Mouse (Mus musculus): ENCODE results near the gene Itga1. TPM values are rescaled to one million over a fixed set of nuclear protein-coding genes. Genes with fewer than 3 reads are reported as not detected.

The Itga1 gene
- polyA plus RNA-seq, 1 experiment from 2014 or later, result 15.8 TPM

DNA sequence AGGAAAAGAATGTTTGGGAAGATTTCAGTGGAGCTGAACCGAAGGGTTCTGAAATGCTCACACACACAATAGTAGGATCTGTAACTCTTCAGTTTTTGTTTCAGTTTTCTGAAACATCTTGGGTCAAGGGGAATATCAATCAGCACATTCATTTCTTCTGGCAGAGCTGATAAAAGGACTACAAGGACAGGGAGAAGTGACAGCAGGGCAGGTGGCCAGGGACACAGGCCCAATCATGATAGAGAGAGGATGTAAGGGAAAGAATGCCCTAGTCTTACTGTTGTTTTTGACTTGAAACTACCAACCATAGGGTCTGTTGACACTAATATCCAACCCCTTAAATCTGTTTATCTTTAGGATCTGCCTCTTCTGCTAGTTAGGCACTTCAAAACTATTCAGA is 22.8 kb upstream of the Itga1 start:
- Histone ChIP-seq H3K27ac (no peak overlapping the region), H3K4me3 (no peak overlapping the region), H3K27me3 (ENCODE audit: insufficient read depth, poor library complexity, severe bottlenecking) (no peaks in the 10 kb centered on the region), H3K4me1 (peaks cover 2% of the 10 kb centered on the region; the same call in 1 of the 2 replicates), H3K36me3 (no peaks in the 10 kb centered on the region), H3K9me3 (no peaks in the 10 kb centered on the region)
- 45% methylated on average over 1 of the region's 1 CpGs for WGBS
- no peak for DNase-seq (ENCODE audit: low spot score)

DNA sequence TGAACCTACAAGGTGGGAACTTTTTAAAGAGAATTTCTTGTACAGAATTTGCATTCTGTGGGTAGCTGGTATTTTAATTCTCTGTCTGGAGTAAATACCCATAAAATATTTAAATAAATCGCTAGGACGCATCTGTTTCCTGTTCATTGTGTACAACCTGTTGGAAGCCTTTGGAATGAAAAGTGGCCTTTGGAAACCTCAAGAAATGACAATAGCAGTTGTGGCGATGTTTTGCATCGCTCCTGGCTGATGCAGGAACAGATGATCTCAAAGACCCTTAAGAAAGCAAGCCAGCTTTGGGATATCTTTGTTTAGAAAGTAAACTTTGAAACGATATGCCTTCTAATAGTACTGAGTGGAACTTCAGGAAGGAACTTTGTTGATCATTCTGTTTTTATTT is 17.0 kb upstream of the Itga1 start:
- 66% methylated on average over 5 of the region's 5 CpGs for WGBS
- Histone ChIP-seq H3K4me1 (no peaks in the 10 kb centered on the region), H3K27me3 (ENCODE audit: insufficient read depth, poor library complexity, severe bottlenecking) (no peaks in the 10 kb centered on the region), H3K4me3 (no peak overlapping the region), H3K9me3 (no peaks in the 10 kb centered on the region), H3K27ac (no peak overlapping the region), H3K36me3 (no peaks in the 10 kb centered on the region)
- no peak for DNase-seq (ENCODE audit: low spot score)

- no peak overlapping the region for H3K27ac ChIP-seq
- WGBS, result 86% methylated on average over 3 of the region's 3 CpGs
- H3K4me1 ChIP-seq, result no peaks in the 10 kb centered on the region
- no peak overlapping the region for H3K4me3 ChIP-seq
- H3K36me3 ChIP-seq, result no peaks in the 10 kb centered on the region
- no peaks in the 10 kb centered on the region for H3K9me3 ChIP-seq
- DNase-seq (ENCODE audit: low spot score), result no peak
- H3K27me3 ChIP-seq (ENCODE audit: insufficient read depth, poor library complexity, severe bottlenecking), result no peaks in the 10 kb centered on the region
Observed at GRCm38 (mm10) chr13:115118195-115118594, 16.4 kb upstream of the Itga1 start.

DNA sequence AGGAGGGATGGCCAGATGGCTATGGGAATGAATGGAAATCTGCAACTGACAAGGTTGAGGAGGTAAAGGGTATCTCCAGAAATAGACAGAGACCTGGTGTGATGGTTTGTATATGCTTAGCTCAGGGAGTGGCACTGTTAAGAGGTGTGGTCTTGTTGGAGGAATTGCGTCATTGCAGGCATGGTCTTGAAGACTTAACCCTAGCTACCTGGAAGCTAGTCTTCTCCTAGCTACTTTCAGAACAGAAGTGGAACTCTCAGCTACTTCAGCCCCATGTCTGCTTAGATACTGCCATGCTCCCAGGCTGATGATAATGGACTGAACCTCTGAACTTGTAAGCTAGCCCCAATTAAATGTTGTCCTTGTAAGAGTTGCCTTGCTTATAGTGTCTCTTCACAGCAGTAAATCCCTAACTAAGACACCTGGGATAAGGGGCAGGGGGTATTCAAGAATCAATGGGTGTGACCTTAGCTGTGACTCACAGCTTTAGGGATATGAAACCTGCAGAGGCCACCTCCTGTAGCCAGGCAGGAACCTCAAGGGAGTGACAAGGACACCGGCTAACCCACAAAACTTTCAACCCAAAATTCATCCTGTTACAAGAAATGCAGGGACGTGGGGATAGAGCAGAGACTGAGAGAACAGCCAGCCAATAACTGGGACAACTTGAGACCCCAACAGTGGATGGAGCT is 15.3 kb upstream of the Itga1 start:
- no peaks in the 10 kb centered on the region for H3K4me1 ChIP-seq
- no peaks in the 10 kb centered on the region for H3K27me3 ChIP-seq (ENCODE audit: insufficient read depth, poor library complexity, severe bottlenecking)
- H3K36me3 ChIP-seq, result no peaks in the 10 kb centered on the region
- no peak overlapping the region for H3K27ac ChIP-seq
- no peak overlapping the region for H3K4me3 ChIP-seq
- 74% methylated on average over 3 of the region's 3 CpGs for WGBS
- DNase-seq (ENCODE audit: low spot score), result no peak
- H3K9me3 ChIP-seq, result no peaks in the 10 kb centered on the region

- no peaks in the 10 kb centered on the region for H3K9me3 ChIP-seq
- no peaks in the 10 kb centered on the region for H3K27me3 ChIP-seq (ENCODE audit: insufficient read depth, poor library complexity, severe bottlenecking)
- 79% methylated on average over 4 of the region's 4 CpGs for WGBS
- no peaks in the 10 kb centered on the region for H3K36me3 ChIP-seq
- DNase-seq (ENCODE audit: low spot score), result no peak
- H3K4me3 ChIP-seq, result no peak overlapping the region
- H3K4me1 ChIP-seq, result no peaks in the 10 kb centered on the region
- H3K27ac ChIP-seq, result no peak overlapping the region
Observed at GRCm38 (mm10) chr13:115109628-115110027, 7.9 kb upstream of the Itga1 start.

GRCm38 (mm10) chr13:115107436-115107835 is 5.7 kb upstream of the Itga1 start:
- Histone ChIP-seq H3K27ac (no peak overlapping the region), H3K4me3 (no peak overlapping the region), H3K4me1 (no peaks in the 10 kb centered on the region), H3K27me3 (ENCODE audit: insufficient read depth, poor library complexity, severe bottlenecking) (no peaks in the 10 kb centered on the region), H3K9me3 (0 out of 2 replicates have a peak, but pooled peaks cover 3% of the 10 kb centered on the region), H3K36me3 (no peaks in the 10 kb centered on the region)
- DNase-seq (ENCODE audit: low spot score), result peak; percentile 74
- WGBS, result 72% methylated on average over 8 of the region's 8 CpGs

DNA sequence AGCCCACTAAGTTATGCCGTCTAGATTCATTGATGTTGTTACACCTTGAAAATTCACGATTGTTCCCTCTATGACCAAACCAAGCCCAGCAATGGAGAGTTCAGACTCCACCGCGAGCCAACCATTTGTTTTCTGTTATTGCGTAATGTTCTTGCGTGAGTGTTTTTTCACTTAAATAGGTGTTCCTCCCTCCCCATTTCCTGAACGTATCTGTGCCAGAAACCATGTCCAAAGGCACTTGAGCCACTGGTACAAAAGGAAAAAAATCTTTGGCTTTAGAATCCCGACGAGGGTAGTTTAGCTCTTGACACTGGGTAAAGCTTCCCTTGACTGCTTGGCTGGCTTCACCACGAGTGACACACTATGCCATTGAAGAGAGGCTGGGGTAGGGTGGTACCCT is 4.4 kb upstream of the Itga1 start:
- 84% methylated on average over 10 of the region's 10 CpGs for WGBS
- Histone ChIP-seq H3K4me3 (no peak overlapping the region), H3K9me3 (0 out of 2 replicates have a peak, but pooled peaks cover 3% of the 10 kb centered on the region), H3K36me3 (no peaks in the 10 kb centered on the region), H3K27me3 (ENCODE audit: insufficient read depth, poor library complexity, severe bottlenecking) (no peaks in the 10 kb centered on the region), H3K4me1 (no peaks in the 10 kb centered on the region), H3K27ac (no peak overlapping the region)
- DNase-seq (ENCODE audit: low spot score), result no peak

DNA sequence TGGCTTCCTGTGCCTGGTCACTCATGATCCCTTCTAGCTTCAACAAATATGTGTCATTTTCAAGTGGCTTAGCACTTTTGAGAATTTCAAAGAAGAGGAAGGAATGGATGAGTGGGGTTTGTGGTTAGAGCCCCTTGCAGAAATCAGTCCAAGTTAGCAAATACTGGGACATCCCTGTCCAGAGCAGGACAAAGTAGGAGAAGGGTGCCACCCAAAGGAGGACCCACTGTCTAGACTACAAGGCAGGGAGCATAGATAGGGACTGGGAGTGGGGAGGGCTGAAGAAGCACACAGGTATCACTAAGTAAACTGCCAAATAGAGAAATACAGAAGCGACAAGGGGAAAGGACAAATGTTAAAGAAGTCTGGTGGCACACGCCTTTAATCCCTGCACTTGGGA is 990 bp upstream of the Itga1 start:
- no peak overlapping the region for H3K27ac ChIP-seq
- H3K9me3 ChIP-seq, result 0 out of 2 replicates have a peak, but pooled peaks cover 3% of the 10 kb centered on the region
- no peaks in the 10 kb centered on the region for H3K36me3 ChIP-seq
- 85% methylated on average over 2 of the region's 2 CpGs for WGBS
- H3K27me3 ChIP-seq (ENCODE audit: insufficient read depth, poor library complexity, severe bottlenecking), result no peaks in the 10 kb centered on the region
- H3K4me3 ChIP-seq, result peak overlapping the region; percentile 68; the same call in 1 of the 2 replicates
- no peaks in the 10 kb centered on the region for H3K4me1 ChIP-seq
- no peak for DNase-seq (ENCODE audit: low spot score)

DNA sequence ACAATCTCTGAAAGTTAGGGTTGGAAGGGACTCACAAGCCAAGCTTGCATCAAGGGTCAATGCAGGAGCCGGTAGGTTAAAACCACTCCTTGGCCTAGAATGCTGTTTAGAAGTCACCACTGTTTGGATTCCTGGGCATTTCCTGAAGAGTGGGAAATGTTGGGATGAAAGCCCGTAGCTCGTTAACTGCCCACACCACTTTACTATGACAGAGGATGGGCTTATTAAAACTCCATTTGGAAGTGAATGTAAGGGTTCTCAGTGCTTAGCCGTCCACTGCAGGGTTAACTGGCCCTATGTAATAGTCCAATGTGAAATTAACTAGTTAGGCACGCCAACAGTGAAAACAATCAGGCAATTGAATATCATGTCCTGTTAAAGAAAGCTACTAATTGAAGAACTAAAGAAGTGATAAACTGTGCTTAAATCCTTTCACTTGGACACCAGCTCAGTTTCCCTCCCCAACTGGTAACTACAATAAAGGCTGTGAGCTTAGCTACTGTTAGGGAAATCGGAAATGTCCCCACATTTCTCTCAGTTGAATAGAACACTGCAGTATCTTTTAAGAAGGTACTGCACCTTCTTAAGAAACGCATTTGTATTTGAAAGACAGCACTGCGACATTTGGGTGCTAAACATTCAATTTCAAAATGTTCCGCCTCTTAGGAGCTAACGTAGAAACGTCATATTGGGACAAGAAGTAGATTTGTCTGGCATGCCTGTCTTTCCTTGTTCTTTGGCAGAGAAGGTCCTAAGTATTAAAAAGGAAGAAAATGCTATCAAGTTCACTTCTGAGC is 1.2 kb downstream of the Itga1 start:
- no peak for DNase-seq (ENCODE audit: low spot score)
- H3K27me3 ChIP-seq (ENCODE audit: insufficient read depth, poor library complexity, severe bottlenecking), result no peaks in the 10 kb centered on the region
- H3K9me3 ChIP-seq, result 0 out of 2 replicates have a peak, but pooled peaks cover 3% of the 10 kb centered on the region
- H3K36me3 ChIP-seq, result no peaks in the 10 kb centered on the region
- H3K4me3 ChIP-seq, result peak overlapping the region; percentile 68
- peak overlapping the region; percentile 91 for H3K27ac ChIP-seq
- WGBS, result 25% methylated on average over 11 of the region's 11 CpGs
- H3K4me1 ChIP-seq, result no peaks in the 10 kb centered on the region

GRCm38 (mm10) chr13:115099381-115099780 is 2.4 kb downstream of the Itga1 start:
- no peak overlapping the region for H3K27ac ChIP-seq
- DNase-seq (ENCODE audit: low spot score), result no peak
- H3K4me3 ChIP-seq, result peak overlapping the region; percentile 68; the same call in 1 of the 2 replicates
- WGBS, result 82% methylated on average over 9 of the region's 9 CpGs
- no peaks in the 10 kb centered on the region for H3K4me1 ChIP-seq
- H3K36me3 ChIP-seq, result no peaks in the 10 kb centered on the region
- H3K27me3 ChIP-seq (ENCODE audit: insufficient read depth, poor library complexity, severe bottlenecking), result no peaks in the 10 kb centered on the region
- 0 out of 2 replicates have a peak, but pooled peaks cover 3% of the 10 kb centered on the region for H3K9me3 ChIP-seq

DNA sequence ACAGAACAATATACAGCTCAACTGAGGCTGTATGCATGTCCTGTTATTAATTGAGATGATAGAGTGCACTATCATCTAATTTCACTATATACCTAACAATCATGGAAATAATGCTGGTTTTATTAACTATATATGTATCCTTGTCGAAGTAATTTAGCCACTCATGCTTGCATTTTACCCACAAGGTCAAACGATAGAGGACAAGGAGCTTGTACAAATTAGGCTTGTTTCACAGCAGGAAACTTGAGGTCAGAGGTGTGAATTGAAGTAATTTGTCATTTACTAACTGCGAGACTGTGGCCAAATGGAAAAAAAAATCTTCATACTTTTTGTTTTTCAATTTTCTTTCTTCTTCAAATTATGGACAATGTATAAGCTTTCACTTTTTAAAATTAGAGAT is 3.5 kb downstream of the Itga1 start:
- Histone ChIP-seq H3K27me3 (ENCODE audit: insufficient read depth, poor library complexity, severe bottlenecking) (no peaks in the 10 kb centered on the region), H3K4me1 (no peaks in the 10 kb centered on the region), H3K4me3 (no peak overlapping the region), H3K36me3 (no peaks in the 10 kb centered on the region), H3K9me3 (no peaks in the 10 kb centered on the region), H3K27ac (no peak overlapping the region)
- 76% methylated on average over 3 of the region's 3 CpGs for WGBS
- DNase-seq (ENCODE audit: low spot score), result no peak

DNA sequence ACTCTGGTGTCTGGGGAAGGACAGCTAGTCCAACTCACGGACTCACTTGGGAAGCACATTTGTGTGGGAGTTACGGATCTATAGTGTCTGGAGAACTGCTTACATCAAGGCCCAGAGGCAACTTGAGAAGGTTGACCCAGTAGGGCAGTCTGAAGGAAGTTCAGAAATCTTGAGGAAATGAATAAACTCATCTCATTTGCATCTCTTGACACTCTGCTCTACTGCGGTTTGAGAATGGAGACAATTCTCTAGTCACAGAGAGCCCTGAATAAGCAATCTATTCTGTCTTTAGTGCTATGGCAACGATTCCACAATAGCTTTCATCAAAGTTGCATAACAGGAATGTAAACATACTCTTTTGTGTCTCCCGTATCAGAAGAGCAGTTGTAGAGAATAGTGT is 4.8 kb downstream of the Itga1 start:
- Histone ChIP-seq H3K27me3 (ENCODE audit: insufficient read depth, poor library complexity, severe bottlenecking) (no peaks in the 10 kb centered on the region), H3K27ac (no peak overlapping the region), H3K4me3 (no peak overlapping the region), H3K9me3 (no peaks in the 10 kb centered on the region), H3K36me3 (no peaks in the 10 kb centered on the region), H3K4me1 (0 out of 2 replicates have a peak, but pooled peaks cover 3% of the 10 kb centered on the region)
- 77% methylated on average over 5 of the region's 5 CpGs for WGBS
- no peak for DNase-seq (ENCODE audit: low spot score)

GRCm38 (mm10) chr13:115096216-115096615 is 5.5 kb downstream of the Itga1 start:
- H3K27ac ChIP-seq, result no peak overlapping the region
- no peaks in the 10 kb centered on the region for H3K27me3 ChIP-seq (ENCODE audit: insufficient read depth, poor library complexity, severe bottlenecking)
- H3K4me1 ChIP-seq, result peaks cover 8% of the 10 kb centered on the region; the same call in 1 of the 2 replicates
- H3K9me3 ChIP-seq, result no peaks in the 10 kb centered on the region
- no peaks in the 10 kb centered on the region for H3K36me3 ChIP-seq
- no peak for DNase-seq (ENCODE audit: low spot score)
- WGBS, result 38% methylated on average over 2 of the region's 2 CpGs
- H3K4me3 ChIP-seq, result no peak overlapping the region
